Mouse (Mus musculus): ENCODE measurements around the gene Mecp2. TPM values are rescaled to one million over a fixed set of nuclear protein-coding genes. Genes with fewer than 3 reads are reported as not detected.
A peak's percentile ranks its signal among the peaks of the same experiment; 100 is the strongest.

The Mecp2 gene
- polyA plus RNA-seq, 1 experiment from 2014 or later: 11.8 TPM

- H3K4me3 ChIP-seq (ENCODE audit: low read depth, low read length): no peak overlapping the region
- H3K9me3 ChIP-seq (ENCODE audit: control insufficient read depth, low read length): no peaks in the 10 kb centered on the region
- 62% methylated on average over 3 of the region's 3 CpGs for WGBS
- H3K9ac ChIP-seq (ENCODE audit: low read depth, low read length): no peak overlapping the region
- DNase-seq (ENCODE audit: low spot score) (no peak), ATAC-seq (replicated peaks; ENCODE audit: low FRiP score) (no peak)
- no peaks in the 10 kb centered on the region for H3K27me3 ChIP-seq (replicated peaks; ENCODE audit: control insufficient read depth, insufficient read depth, low read length)
- H3K4me1 ChIP-seq (replicated peaks; ENCODE audit: control insufficient read depth, insufficient read depth, low read length): peaks cover 4% of the 10 kb centered on the region; the same call in 1 of the 2 replicates
- no peak overlapping the region for H3K27ac ChIP-seq (ENCODE audit: low read depth, low read length)
- H3K4me2 ChIP-seq: no peak overlapping the region
- H3K36me3 ChIP-seq (ENCODE audit: control insufficient read depth, insufficient read depth, low read length): no peaks in the 10 kb centered on the region
These were observed 134.1 kb downstream of the Mecp2 start for GRCm38 (mm10) chrX:74001024-74001423.

GRCm38 (mm10) chrX:73998911-73999869, 136.0 kb downstream of the Mecp2 start:
- WGBS: 18% methylated on average over 8 of the region's 8 CpGs
- Histone ChIP-seq H3K9me3 (ENCODE audit: control insufficient read depth, low read length) (no peaks in the 10 kb centered on the region), H3K4me2 (peak overlapping the region; percentile 51), H3K27ac (ENCODE audit: low read depth, low read length) (peak overlapping the region; percentile 64), H3K36me3 (ENCODE audit: control insufficient read depth, insufficient read depth, low read length) (no peaks in the 10 kb centered on the region), H3K4me1 (replicated peaks; ENCODE audit: control insufficient read depth, insufficient read depth, low read length) (peaks cover 4% of the 10 kb centered on the region; the same call in 1 of the 2 replicates), H3K27me3 (replicated peaks; ENCODE audit: control insufficient read depth, insufficient read depth, low read length) (no peaks in the 10 kb centered on the region), H3K9ac (ENCODE audit: low read depth, low read length) (no peak overlapping the region), H3K4me3 (ENCODE audit: low read depth, low read length) (no peak overlapping the region)
- DNase-seq (ENCODE audit: low spot score) (no peak), ATAC-seq (replicated peaks; ENCODE audit: low FRiP score) (peak; percentile 87)

- no peaks in the 10 kb centered on the region for H3K9me3 ChIP-seq (ENCODE audit: control insufficient read depth, low read length)
- H3K4me1 ChIP-seq (replicated peaks; ENCODE audit: control insufficient read depth, insufficient read depth, low read length): no peaks in the 10 kb centered on the region
- no peak for ATAC-seq (replicated peaks; ENCODE audit: low FRiP score)
- no peaks in the 10 kb centered on the region for H3K27me3 ChIP-seq (replicated peaks; ENCODE audit: control insufficient read depth, insufficient read depth, low read length)
- H3K4me3 ChIP-seq (ENCODE audit: low read depth, low read length): no peak overlapping the region
- no peak for DNase-seq (ENCODE audit: low spot score)
- WGBS: 69% methylated on average over 1 of the region's 1 CpGs
- no peak overlapping the region for H3K27ac ChIP-seq (ENCODE audit: low read depth, low read length)
- no peak overlapping the region for H3K9ac ChIP-seq (ENCODE audit: low read depth, low read length)
- no peak overlapping the region for H3K4me2 ChIP-seq
- no peaks in the 10 kb centered on the region for H3K36me3 ChIP-seq (ENCODE audit: control insufficient read depth, insufficient read depth, low read length)
These were observed 157.4 kb downstream of the Mecp2 start for GRCm38 (mm10) chrX:73977783-73978182.

MicroRNAs encoded within 50 kb of the gene (microRNA counts, 519-probe panel; counts per million panel counts)
- microRNA mmu-miR-718: not detected

Small RNA genes lying within 50 kb of the gene (microRNA-seq; reads per million reads assigned to microRNA genes)
- gene Mir5132 (ENCODE audit: borderline number of aligned reads) (2.8 reads per million), gene Mir718 (ENCODE audit: borderline number of aligned reads) (not detected)

Other genes starting within 250 kb of the Mecp2 start
- gene Avpr2, start 243.3 kb downstream of the Mecp2 start, polyA plus RNA-seq (2014; fragmentation: Nextera tagmentation; extraction: Ambion mirVana): 0.17 and 0.22 TPM in 2 replicates
- 0.42 and 0.95 TPM in 2 replicates for gene L1cam, start 239.3 kb downstream of the Mecp2 start, polyA plus RNA-seq (2014; fragmentation: Nextera tagmentation; extraction: Ambion mirVana)
- gene Arhgap4, start 213.5 kb downstream of the Mecp2 start, polyA plus RNA-seq (2014; fragmentation: Nextera tagmentation; extraction: Ambion mirVana): 10.2 and 12.9 TPM in 2 replicates
- 210 TPM in 2 replicates for gene Naa10, start 213.4 kb downstream of the Mecp2 start, polyA plus RNA-seq (2014; fragmentation: Nextera tagmentation; extraction: Ambion mirVana)
- gene Renbp, start 204.5 kb downstream of the Mecp2 start, polyA plus RNA-seq (2014; fragmentation: Nextera tagmentation; extraction: Ambion mirVana): 30.3 and 32.5 TPM in 2 replicates
- gene Hcfc1, start 169.0 kb downstream of the Mecp2 start, polyA plus RNA-seq (2014; fragmentation: Nextera tagmentation; extraction: Ambion mirVana): 68.6 and 72.8 TPM in 2 replicates
- 51.8 and 61.0 TPM in 2 replicates for gene Irak1, start 111.4 kb downstream of the Mecp2 start, polyA plus RNA-seq (2014; fragmentation: Nextera tagmentation; extraction: Ambion mirVana)
- gene Opn1mw, start 7.9 kb downstream of the Mecp2 start, polyA plus RNA-seq (2014; fragmentation: Nextera tagmentation; extraction: Ambion mirVana): not detected in 2 replicates
- gene Tex28, start 32.5 kb upstream of the Mecp2 start, polyA plus RNA-seq (2014; fragmentation: Nextera tagmentation; extraction: Ambion mirVana): not detected in 2 replicates
- not detected in 2 replicates for gene Tktl1, start 41.9 kb upstream of the Mecp2 start, polyA plus RNA-seq (2014; fragmentation: Nextera tagmentation; extraction: Ambion mirVana)
- 172 and 175 TPM in 2 replicates for gene Flna, start 114.5 kb upstream of the Mecp2 start, polyA plus RNA-seq (2014; fragmentation: Nextera tagmentation; extraction: Ambion mirVana)
- 20.7 and 23.2 TPM in 2 replicates for gene Emd, start 119.3 kb upstream of the Mecp2 start, polyA plus RNA-seq (2014; fragmentation: Nextera tagmentation; extraction: Ambion mirVana)
- gene Rpl10, start 135.4 kb upstream of the Mecp2 start, polyA plus RNA-seq (2014; fragmentation: Nextera tagmentation; extraction: Ambion mirVana): 887 and 939 TPM in 2 replicates
- gene Taz, start 146.5 kb upstream of the Mecp2 start, polyA plus RNA-seq (2014; fragmentation: Nextera tagmentation; extraction: Ambion mirVana): 48.5 and 49.8 TPM in 2 replicates
- gene Dnase1l1, start 147.0 kb upstream of the Mecp2 start, polyA plus RNA-seq (2014; fragmentation: Nextera tagmentation; extraction: Ambion mirVana): 12.1 and 15.3 TPM in 2 replicates
- 90.5 and 103 TPM in 2 replicates for gene Atp6ap1, start 161.7 kb upstream of the Mecp2 start, polyA plus RNA-seq (2014; fragmentation: Nextera tagmentation; extraction: Ambion mirVana)
- gene Gdi1, start 169.6 kb upstream of the Mecp2 start, polyA plus RNA-seq (2014; fragmentation: Nextera tagmentation; extraction: Ambion mirVana): 112 and 122 TPM in 2 replicates
- gene Fam50a, start 177.7 kb upstream of the Mecp2 start, polyA plus RNA-seq (2014; fragmentation: Nextera tagmentation; extraction: Ambion mirVana): 55.0 and 55.1 TPM in 2 replicates
- gene Plxna3, start 193.7 kb upstream of the Mecp2 start, polyA plus RNA-seq (2014; fragmentation: Nextera tagmentation; extraction: Ambion mirVana): 3.6 and 5.8 TPM in 2 replicates
- gene Lage3, start 218.3 kb upstream of the Mecp2 start, polyA plus RNA-seq (2014; fragmentation: Nextera tagmentation; extraction: Ambion mirVana): 94.4 and 102 TPM in 2 replicates
- 72.0 and 75.4 TPM in 2 replicates for gene Ubl4a, start 237.9 kb upstream of the Mecp2 start, polyA plus RNA-seq (2014; fragmentation: Nextera tagmentation; extraction: Ambion mirVana)
- gene Slc10a3, start 238.0 kb upstream of the Mecp2 start, polyA plus RNA-seq (2014; fragmentation: Nextera tagmentation; extraction: Ambion mirVana): 11.9 and 13.0 TPM in 2 replicates

Data from liver, embryonic 11.5 days (tissue).